Mouse (Mus musculus) midbrain, postnatal 0 days (tissue): ENCODE measurements around the gene Rsph3b. TPM values are rescaled to one million over a fixed set of nuclear protein-coding genes. Genes with fewer than 3 reads are reported as not detected.

ENCODE experiments used
- ATAC-seq: fragments of 200-750 bp; cut with Nextera tagmentation; 2 replicates; pipeline ENCODE4 v1.8.0; 2017; ENCODE audit warnings: moderate number of reproducible peaks, mild to moderate bottlenecking, moderate TSS enrichment, moderate library complexity; ENCODE audit not compliant: low FRiP score
- DNase-seq: peaks from one replicate; pipeline ENCODE4 v3.0.0-alpha.2; 2015; ENCODE audit warnings: low spot score
- H3K27ac ChIP-seq: fragments of 300-500 bp; sonication (generic); 2 replicates; pipeline ENCODE4 v1.5.1; 2014; ENCODE audit warnings: low read depth, mild to moderate bottlenecking, low read length, mixed read lengths
- H3K27me3 ChIP-seq: fragments of 300-500 bp; sonication (generic); 2 replicates; pipeline ENCODE4 v1.6.1; 2014; ENCODE audit warnings: low read length, control low read depth, mixed read lengths; ENCODE audit not compliant: insufficient read depth
- H3K36me3 ChIP-seq: fragments of 300-500 bp; sonication (generic); 2 replicates; pipeline ENCODE4 v1.6.1; 2014; ENCODE audit warnings: low read length, control low read depth, mixed read lengths; ENCODE audit not compliant: insufficient read depth
- H3K4me1 ChIP-seq: fragments of 300-500 bp; sonication (generic); 2 replicates; pipeline ENCODE4 v1.6.1; 2014; ENCODE audit warnings: mild to moderate bottlenecking, control low read depth, antibody characterized with exemption, low read length, mixed read lengths; ENCODE audit not compliant: insufficient read depth
- H3K4me2 ChIP-seq: fragments of 300-500 bp; sonication (generic); 2 replicates; pipeline ENCODE4 v1.6.1; 2014; ENCODE audit warnings: low read depth, mild to moderate bottlenecking, low read length, mixed read lengths; ENCODE audit not compliant: poor library complexity, severe bottlenecking
- H3K4me3 ChIP-seq: fragments of 300-500 bp; sonication (generic); 2 replicates; pipeline ENCODE4 v1.5.1; 2014; ENCODE audit warnings: low read depth, mild to moderate bottlenecking, low read length, moderate library complexity
- H3K9ac ChIP-seq: fragments of 300-500 bp; sonication (generic); replicated peaks from 2 replicates; pipeline ENCODE4 v1.6.1; 2014; ENCODE audit warnings: mild to moderate bottlenecking, low read length, moderate library complexity, mixed read lengths; ENCODE audit not compliant: poor library complexity, severe bottlenecking
- H3K9me3 ChIP-seq: fragments of 300-500 bp; sonication (generic); 2 replicates; pipeline ENCODE4 v1.6.1; 2016; ENCODE audit warnings: low read length, control low read depth
- CTCF ChIP-seq: IDR thresholded peaks from 2 replicates; pipeline ENCODE4 v1.5.1; 2016; ENCODE audit warnings: antibody characterized with exemption, mild to moderate bottlenecking
- WGBS: fragments of 180-500 bp; shearing (Covaris S2); extraction: QIAGEN DNeasy Blood & Tissue Kit; methylation state at CpG from one replicate; pipeline ENCODE4 v1.1.7; 2014; 5-methylcytosine and 5-hydroxymethylcytosine counted together
- microRNA-seq: library from miRNA; unstranded; fragments of <30 nt; microRNA quantifications from one replicate; pipeline ENCODE4, GENCODE M21; 2016; ENCODE audit warnings: borderline number of aligned reads
- polyA plus RNA-seq: library from polyadenylated mRNA; unstranded; fragments of >200 nt; fragmentation: Nextera tagmentation; extraction: Ambion mirVana; gene quantifications from 2 replicates; pipeline ENCODE4 v1.2.1, GENCODE M21; 2015
- total RNA-seq: library from RNA; depleted of rRNA; stranded (reverse); fragments of >200 nt; gene quantifications from 2 replicates; pipeline ENCODE4 v1.2.3, GENCODE M21; 2014; rRNA removed

Rsph3b gene
- total and polyA plus RNA-seq, 2 experiments from 2014 or later = 28.9 to 64.4 TPM

- no peak overlapping the region for H3K4me3 ChIP-seq
- H3K4me1 ChIP-seq = peaks cover 9% of the 10 kb centered on the region; the same call in 1 of the 2 replicates
- no peaks in the 10 kb centered on the region for H3K9me3 ChIP-seq
- no peaks in the 10 kb centered on the region for H3K36me3 ChIP-seq
- whole genome bisulfite sequencing = 47% methylated on average over 12 of the region's 12 CpGs
- ATAC-seq (no peak; the same call in 1 of the 2 replicates), DNase-seq (no peak)
- no peak for TF ChIP-seq CTCF
- H3K9ac ChIP-seq = no peak overlapping the region
- no peaks in the 10 kb centered on the region for H3K27me3 ChIP-seq
- H3K27ac ChIP-seq = no peak overlapping the region
- no peak overlapping the region; the same call in 1 of the 2 replicates for H3K4me2 ChIP-seq
Measured at GRCm38 (mm10) chr17:6862040-6862780, 86.3 kb downstream of the Rsph3b start.

- Histone ChIP-seq H3K4me3 (no peak overlapping the region), H3K9me3 (0 out of 2 replicates have a peak, but pooled peaks cover under 1% of the 10 kb centered on the region), H3K36me3 (no peaks in the 10 kb centered on the region), H3K27ac (peak overlapping the region; percentile 51; the same call in 1 of the 2 replicates), H3K9ac (no peak overlapping the region), H3K27me3 (no peaks in the 10 kb centered on the region), H3K4me1 (peaks cover 9% of the 10 kb centered on the region; the same call in 1 of the 2 replicates), H3K4me2 (peak overlapping the region; percentile 19)
- peak; percentile 16; the same call in 1 of the 2 replicates for TF ChIP-seq CTCF
- 3% methylated on average over 28 of the region's 28 CpGs for WGBS
- ATAC-seq (peak; percentile 81), DNase-seq (peak; percentile 84)
Measured at GRCm38 (mm10) chr17:6861181-6862039, 87.1 kb downstream of the Rsph3b start.

- Histone ChIP-seq H3K4me2 (no peak overlapping the region), H3K27me3 (no peaks in the 10 kb centered on the region), H3K27ac (no peak overlapping the region), H3K9me3 (0 out of 2 replicates have a peak, but pooled peaks cover 3% of the 10 kb centered on the region), H3K4me3 (no peak overlapping the region), H3K9ac (no peak overlapping the region), H3K4me1 (peaks cover 9% of the 10 kb centered on the region; the same call in 1 of the 2 replicates), H3K36me3 (no peaks in the 10 kb centered on the region)
- TF ChIP-seq CTCF = no peak
- ATAC-seq = peak; percentile 58; the same call in 1 of the 2 replicates
- peak; percentile 53 for DNase-seq
- WGBS = 13% methylated on average over 12 of the region's 12 CpGs
Measured at GRCm38 (mm10) chr17:6860491-6860897, 88.0 kb downstream of the Rsph3b start.

GRCm38 (mm10) chr17:6860067-6860466, 88.4 kb downstream of the Rsph3b start:
- no peak overlapping the region for H3K4me2 ChIP-seq
- no peak for TF ChIP-seq CTCF
- no peaks in the 10 kb centered on the region for H3K27me3 ChIP-seq
- no peak for ATAC-seq
- H3K27ac ChIP-seq = peak overlapping the region; percentile 51; the same call in 1 of the 2 replicates
- no peaks in the 10 kb centered on the region for H3K36me3 ChIP-seq
- peaks cover 9% of the 10 kb centered on the region; the same call in 1 of the 2 replicates for H3K4me1 ChIP-seq
- no peak overlapping the region for H3K4me3 ChIP-seq
- DNase-seq = no peak
- 18% methylated on average over 4 of the region's 4 CpGs for WGBS
- H3K9ac ChIP-seq = no peak overlapping the region
- 0 out of 2 replicates have a peak, but pooled peaks cover 3% of the 10 kb centered on the region for H3K9me3 ChIP-seq

Small RNA genes lying within 50 kb of the gene (microRNA-seq; reads per million reads assigned to microRNA genes)
- gene Mir692-1 = not detected

Other genes with a start within 250 kb of the Rsph3b start
- 19.5 and 33.8 TPM in 2 replicates for gene Ezr, start 165.9 kb downstream of the Rsph3b start, total RNA-seq
- 27.3 and 28.5 TPM in 2 replicates for gene Ezr, start 165.9 kb downstream of the Rsph3b start, polyA plus RNA-seq
- 35.8 and 42.5 TPM in 2 replicates for gene Tagap1, start 12.5 kb upstream of the Rsph3b start, total RNA-seq
- gene Tagap1, start 12.5 kb upstream of the Rsph3b start, polyA plus RNA-seq = 57.0 and 58.5 TPM in 2 replicates
- gene Rnaset2b, start 22.0 kb upstream of the Rsph3b start, total RNA-seq = 12.6 and 21.9 TPM in 2 replicates
- gene Rnaset2b, start 22.0 kb upstream of the Rsph3b start, polyA plus RNA-seq = 79.6 and 83.9 TPM in 2 replicates
- 0.42 and 4.6 TPM in 2 replicates for gene Gm49721, start 30.2 kb upstream of the Rsph3b start, total RNA-seq
- gene Gm49721, start 30.2 kb upstream of the Rsph3b start, polyA plus RNA-seq = 0.22 and 0.53 TPM in 2 replicates
- not detected in 2 replicates for gene Gm1604a, start 76.9 kb upstream of the Rsph3b start, total RNA-seq
- gene Gm1604a, start 76.9 kb upstream of the Rsph3b start, polyA plus RNA-seq = 0.43 and 0.56 TPM in 2 replicates
- gene Rps6ka2, start 221.4 kb upstream of the Rsph3b start, total RNA-seq = 33.2 and 34.2 TPM in 2 replicates
- gene Rps6ka2, start 221.4 kb upstream of the Rsph3b start, polyA plus RNA-seq = 14.7 and 16.8 TPM in 2 replicates